Mouse (Mus musculus): ENCODE measurements around the gene Sec63. TPM values are rescaled to one million over a fixed set of nuclear protein-coding genes. Genes with fewer than 3 reads are reported as not detected.

Gene Sec63
- polyA plus RNA-seq, 1 experiment = 22.1 TPM

GRCm38 (mm10) chr10:42759741-42760140 is 1.6 kb upstream of the Sec63 start:
- Histone ChIP-seq H3K79me3 (ENCODE audit: low read depth) (peaks cover 27% of the 10 kb centered on the region), H3K27me3 (ENCODE audit: control insufficient read depth, insufficient read depth, insufficient read length) (no peaks in the 10 kb centered on the region), H3K4me3 (ENCODE audit: insufficient read depth, poor library complexity, severe bottlenecking) (no peak overlapping the region), H3K79me2 (ENCODE audit: control insufficient read depth, insufficient read depth) (peaks cover 34% of the 10 kb centered on the region), H3ac (ENCODE audit: control insufficient read depth, insufficient read length, low read depth) (no peak overlapping the region), H3K36me3 (ENCODE audit: control insufficient read depth, insufficient read depth) (peaks cover 7% of the 10 kb centered on the region)
- TF ChIP-seq FOSL1 (IDR thresholded peaks at IDR 0.05; ENCODE audit: insufficient read depth, low read length, poor library complexity, severe bottlenecking) = peak; percentile 4
- no peak for TF ChIP-seq MAX (IDR thresholded peaks at IDR 0.05)
- TF ChIP-seq CEBPB (IDR thresholded peaks at IDR 0.05; ENCODE audit: low read depth) = peak; percentile 51

GRCm38 (mm10) chr10:42760329-42760728 is 967 bp upstream of the Sec63 start:
- TF ChIP-seq MYOG (IDR thresholded peaks at IDR 0.05; ENCODE audit: control insufficient read depth, extremely low read depth, insufficient read length) (no peak), MYOD1 (IDR thresholded peaks at IDR 0.05; ENCODE audit: control insufficient read depth, insufficient read length, low read depth) (no peak), CEBPB (IDR thresholded peaks at IDR 0.05; ENCODE audit: low read depth) (no peak), FOSL1 (IDR thresholded peaks at IDR 0.05; ENCODE audit: insufficient read depth, low read length, poor library complexity, severe bottlenecking) (no peak), CTCF (IDR thresholded peaks at IDR 0.05; ENCODE audit: control insufficient read depth, insufficient read depth, insufficient read length) (no peak), MAX (IDR thresholded peaks at IDR 0.05) (no peak), USF1 (IDR thresholded peaks at IDR 0.05; ENCODE audit: low read depth) (no peak)
- no peak overlapping the region for H3K4me3 ChIP-seq (ENCODE audit: insufficient read depth, poor library complexity, severe bottlenecking)
- peaks cover 13% of the 10 kb centered on the region for H3K36me3 ChIP-seq (ENCODE audit: control insufficient read depth, insufficient read depth)
- H3K79me3 ChIP-seq (ENCODE audit: low read depth) = peaks cover 33% of the 10 kb centered on the region
- H3ac ChIP-seq (ENCODE audit: control insufficient read depth, insufficient read length, low read depth) = no peak overlapping the region
- H3K79me2 ChIP-seq (ENCODE audit: control insufficient read depth, insufficient read depth) = peaks cover 39% of the 10 kb centered on the region
- H3K27me3 ChIP-seq (ENCODE audit: control insufficient read depth, insufficient read depth, insufficient read length) = no peaks in the 10 kb centered on the region

DNA sequence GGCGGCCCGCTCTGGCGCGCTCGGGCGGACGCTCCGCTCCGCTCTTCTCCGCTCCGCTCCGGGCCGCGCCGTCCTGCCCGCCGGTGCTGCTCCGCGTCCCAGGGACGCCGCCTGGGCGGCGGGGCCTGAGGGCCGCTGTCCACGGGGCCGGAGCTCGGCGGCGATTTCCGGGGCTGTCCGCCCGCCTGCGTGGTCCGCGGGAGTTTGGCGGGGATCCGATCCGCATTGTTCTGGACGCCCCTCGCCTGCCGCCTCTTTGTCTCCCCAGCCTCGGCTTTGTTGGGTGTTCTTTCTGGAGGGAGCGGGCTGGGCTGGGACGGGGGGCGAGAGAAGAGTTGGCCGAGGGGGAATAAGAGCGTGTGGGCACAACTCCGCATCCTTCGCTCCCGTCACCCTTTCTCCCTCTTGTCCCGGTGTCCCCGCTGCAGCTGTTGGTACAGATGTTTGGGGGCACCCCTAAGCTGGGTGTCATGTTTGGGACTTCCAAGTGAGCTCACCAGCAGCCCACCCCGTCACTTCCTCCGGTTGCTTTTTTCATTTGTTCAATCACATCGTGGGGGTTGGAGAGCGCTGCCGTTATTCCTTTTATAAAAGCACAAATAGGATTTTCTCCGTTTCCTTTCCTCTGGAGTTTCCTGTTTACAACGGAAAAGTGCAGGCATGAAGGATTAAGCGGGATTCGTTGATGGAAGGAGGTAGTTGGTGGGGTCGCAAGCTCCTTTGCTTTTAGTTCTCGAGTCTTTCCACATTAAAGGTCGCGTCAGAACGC is 789 bp downstream of the Sec63 start:
- peaks cover 57% of the 10 kb centered on the region for H3K79me2 ChIP-seq (ENCODE audit: control insufficient read depth, insufficient read depth)
- H3K36me3 ChIP-seq (ENCODE audit: control insufficient read depth, insufficient read depth) = peaks cover 24% of the 10 kb centered on the region
- H3K79me3 ChIP-seq (ENCODE audit: low read depth) = peaks cover 51% of the 10 kb centered on the region
- H3ac ChIP-seq (ENCODE audit: control insufficient read depth, insufficient read length, low read depth) = peak overlapping the region; percentile 90
- peak overlapping the region; percentile 97 for H3K4me3 ChIP-seq (ENCODE audit: insufficient read depth, poor library complexity, severe bottlenecking)
- H3K27me3 ChIP-seq (ENCODE audit: control insufficient read depth, insufficient read depth, insufficient read length) = no peaks in the 10 kb centered on the region
- no peak for TF ChIP-seq MYOG (IDR thresholded peaks at IDR 0.05; ENCODE audit: control insufficient read depth, extremely low read depth, insufficient read length)

DNA sequence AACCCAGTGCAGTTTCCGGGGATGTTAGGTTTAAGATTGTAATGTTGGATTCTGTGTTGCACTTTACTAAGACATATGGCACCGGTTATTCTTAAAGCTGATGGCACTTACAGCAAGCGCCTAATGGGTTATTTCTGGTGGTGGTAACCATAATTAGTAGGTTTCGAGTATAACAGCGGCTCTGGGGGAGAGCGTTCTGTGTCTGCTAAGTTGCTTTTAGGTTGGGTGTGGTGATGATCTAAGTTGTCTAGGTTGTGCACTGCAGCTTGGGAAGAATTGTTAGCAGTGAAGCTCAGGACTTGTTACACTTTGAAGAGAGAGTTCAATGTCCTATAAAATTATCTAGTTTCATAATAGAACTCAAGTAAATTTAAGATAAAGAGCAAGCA is 1.4 kb downstream of the Sec63 start:
- no peaks in the 10 kb centered on the region for H3K27me3 ChIP-seq (ENCODE audit: control insufficient read depth, insufficient read depth, insufficient read length)
- peaks cover 63% of the 10 kb centered on the region for H3K79me2 ChIP-seq (ENCODE audit: control insufficient read depth, insufficient read depth)
- peaks cover 26% of the 10 kb centered on the region for H3K36me3 ChIP-seq (ENCODE audit: control insufficient read depth, insufficient read depth)
- H3ac ChIP-seq (ENCODE audit: control insufficient read depth, insufficient read length, low read depth) = peak overlapping the region; percentile 90
- no peak for TF ChIP-seq MAX (IDR thresholded peaks at IDR 0.05)
- TF ChIP-seq CTCF (IDR thresholded peaks at IDR 0.05; ENCODE audit: control insufficient read depth, insufficient read depth, insufficient read length) = no peak
- no peak for TF ChIP-seq USF1 (IDR thresholded peaks at IDR 0.05; ENCODE audit: low read depth)
- no peak for TF ChIP-seq MYOG (IDR thresholded peaks at IDR 0.05; ENCODE audit: control insufficient read depth, extremely low read depth, insufficient read length)
- TF ChIP-seq CEBPB (IDR thresholded peaks at IDR 0.05; ENCODE audit: low read depth) = no peak
- no peak for TF ChIP-seq MYOD1 (IDR thresholded peaks at IDR 0.05; ENCODE audit: control insufficient read depth, insufficient read length, low read depth)
- TF ChIP-seq FOSL1 (IDR thresholded peaks at IDR 0.05; ENCODE audit: insufficient read depth, low read length, poor library complexity, severe bottlenecking) = no peak
- H3K4me3 ChIP-seq (ENCODE audit: insufficient read depth, poor library complexity, severe bottlenecking) = peak overlapping the region; percentile 97
- peaks cover 56% of the 10 kb centered on the region for H3K79me3 ChIP-seq (ENCODE audit: low read depth)

GRCm38 (mm10) chr10:42763246-42763645 is 1.9 kb downstream of the Sec63 start:
- peak overlapping the region; percentile 97 for H3K4me3 ChIP-seq (ENCODE audit: insufficient read depth, poor library complexity, severe bottlenecking)
- peaks cover 26% of the 10 kb centered on the region for H3K36me3 ChIP-seq (ENCODE audit: control insufficient read depth, insufficient read depth)

DNA sequence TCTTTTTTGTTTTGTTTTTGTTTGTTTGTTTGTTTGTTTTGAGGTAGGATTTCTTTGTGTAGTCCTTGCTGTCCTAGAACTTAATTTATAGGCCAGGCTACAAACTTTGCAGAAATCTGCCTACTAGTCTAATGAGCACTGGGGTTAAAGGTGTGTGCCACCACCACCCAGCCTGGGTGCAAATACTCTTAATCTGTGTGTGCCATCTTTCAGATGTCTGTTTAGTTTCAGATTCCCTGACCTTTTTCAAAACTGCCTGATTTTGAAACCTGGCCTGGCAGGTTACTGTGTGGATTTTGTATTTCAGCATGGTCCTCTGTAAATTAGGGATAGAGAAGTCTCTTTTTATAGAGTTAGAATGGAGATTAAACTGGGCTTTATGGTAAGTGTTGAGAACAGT is 4.0 kb downstream of the Sec63 start:
- H3K79me2 ChIP-seq (ENCODE audit: control insufficient read depth, insufficient read depth) = peaks cover 90% of the 10 kb centered on the region
- no peak for TF ChIP-seq USF1 (IDR thresholded peaks at IDR 0.05; ENCODE audit: low read depth)
- TF ChIP-seq FOSL1 (IDR thresholded peaks at IDR 0.05; ENCODE audit: insufficient read depth, low read length, poor library complexity, severe bottlenecking) = no peak
- TF ChIP-seq MYOD1 (IDR thresholded peaks at IDR 0.05; ENCODE audit: control insufficient read depth, insufficient read length, low read depth) = no peak
- no peak for TF ChIP-seq MYOG (IDR thresholded peaks at IDR 0.05; ENCODE audit: control insufficient read depth, extremely low read depth, insufficient read length)
- TF ChIP-seq CTCF (IDR thresholded peaks at IDR 0.05; ENCODE audit: control insufficient read depth, insufficient read depth, insufficient read length) = no peak
- no peak for TF ChIP-seq CEBPB (IDR thresholded peaks at IDR 0.05; ENCODE audit: low read depth)
- no peak for TF ChIP-seq MAX (IDR thresholded peaks at IDR 0.05)

More at GRCm38 (mm10) chr10:42763246-42763645, 1.9 kb downstream of the Sec63 start:
- no peak overlapping the region for H3ac ChIP-seq (ENCODE audit: control insufficient read depth, insufficient read length, low read depth)
- H3K79me2 ChIP-seq (ENCODE audit: control insufficient read depth, insufficient read depth) = peaks cover 69% of the 10 kb centered on the region
- peaks cover 62% of the 10 kb centered on the region for H3K79me3 ChIP-seq (ENCODE audit: low read depth)
- no peak for TF ChIP-seq MAX (IDR thresholded peaks at IDR 0.05)
- no peak for TF ChIP-seq USF1 (IDR thresholded peaks at IDR 0.05; ENCODE audit: low read depth)
- TF ChIP-seq FOSL1 (IDR thresholded peaks at IDR 0.05; ENCODE audit: insufficient read depth, low read length, poor library complexity, severe bottlenecking) = no peak
- no peak for TF ChIP-seq CTCF (IDR thresholded peaks at IDR 0.05; ENCODE audit: control insufficient read depth, insufficient read depth, insufficient read length)
- no peak for TF ChIP-seq CEBPB (IDR thresholded peaks at IDR 0.05; ENCODE audit: low read depth)
- TF ChIP-seq MYOD1 (IDR thresholded peaks at IDR 0.05; ENCODE audit: control insufficient read depth, insufficient read length, low read depth) = no peak
- TF ChIP-seq MYOG (IDR thresholded peaks at IDR 0.05; ENCODE audit: control insufficient read depth, extremely low read depth, insufficient read length) = no peak
- no peaks in the 10 kb centered on the region for H3K27me3 ChIP-seq (ENCODE audit: control insufficient read depth, insufficient read depth, insufficient read length)

More for the DNA sequence above, 4.0 kb downstream of the Sec63 start:
- peaks cover 31% of the 10 kb centered on the region for H3K36me3 ChIP-seq (ENCODE audit: control insufficient read depth, insufficient read depth)
- H3K4me3 ChIP-seq (ENCODE audit: insufficient read depth, poor library complexity, severe bottlenecking) = no peak overlapping the region
- no peaks in the 10 kb centered on the region for H3K27me3 ChIP-seq (ENCODE audit: control insufficient read depth, insufficient read depth, insufficient read length)
- H3K79me3 ChIP-seq (ENCODE audit: low read depth) = peaks cover 82% of the 10 kb centered on the region
- H3ac ChIP-seq (ENCODE audit: control insufficient read depth, insufficient read length, low read depth) = no peak overlapping the region
